Mouse (Mus musculus): Measurements from ENCODE around the gene Lipa. TPM values are rescaled to one million over a fixed set of nuclear protein-coding genes. Genes with fewer than 3 reads are reported as not detected.
A peak's percentile ranks its signal among the peaks of the same experiment; 100 is the strongest.

Gene Lipa
- polyA plus RNA-seq, 1 experiment from 2014 or later = 28.6 TPM

DNA sequence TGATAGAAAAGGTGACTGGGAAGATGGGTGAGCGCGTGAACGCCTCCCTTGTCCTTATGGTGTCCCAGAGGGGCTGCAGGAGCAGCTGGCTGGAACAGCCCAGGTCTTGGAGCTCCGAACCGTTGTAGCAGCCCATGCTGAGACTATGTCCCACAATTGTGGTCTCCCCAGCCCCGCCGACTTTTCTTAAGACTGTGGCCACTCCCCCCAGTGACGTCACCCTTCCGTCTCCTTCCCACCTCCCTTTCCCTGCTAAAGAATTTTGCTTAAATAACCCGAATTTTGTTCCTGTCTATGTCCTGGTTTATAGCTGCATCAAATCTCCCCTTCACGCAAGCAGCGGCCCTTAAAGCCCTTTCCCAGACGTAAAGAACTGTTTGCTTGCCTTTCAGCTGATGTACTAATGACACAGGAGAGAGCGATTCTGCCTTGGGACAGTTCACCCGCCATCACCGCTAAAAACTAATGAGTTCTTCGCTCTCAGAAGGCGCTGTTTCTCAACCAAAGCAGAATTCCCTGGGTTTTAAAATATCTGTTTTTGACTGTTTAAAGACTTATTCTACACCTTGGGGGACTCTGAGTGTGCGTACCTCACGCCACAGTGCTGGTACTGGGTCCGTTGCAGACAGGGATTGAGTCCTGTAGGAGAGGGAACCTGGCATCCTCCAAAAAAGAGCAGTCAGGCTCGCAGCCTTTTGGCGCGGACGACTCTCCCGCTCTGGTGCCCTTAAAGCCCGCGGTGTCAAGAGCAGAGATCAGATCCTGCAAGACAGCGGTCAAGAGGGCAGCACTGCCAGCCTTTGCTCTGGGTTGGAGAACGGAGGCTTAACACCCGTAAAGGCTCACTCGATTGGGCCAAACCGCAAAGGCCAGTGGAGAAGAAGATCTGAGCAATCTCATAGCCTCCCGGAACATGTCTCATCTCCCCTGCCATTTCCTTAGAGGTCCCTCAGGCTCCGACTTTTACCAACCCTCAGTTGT lies 52.0 kb downstream of the Lipa start, which contains the start of gene Ch25h:
Gene Ch25h, minus strand, starts transcription at position 174 of the 981 bp plus-strand sequence.
- H3K36me3 ChIP-seq (replicated peaks; ENCODE audit: control insufficient read depth, insufficient read depth) = no peaks in the 10 kb centered on the region
- peak; percentile 87 for ATAC-seq (ENCODE audit: low FRiP score)
- WGBS = 1% methylated on average over 35 of the region's 35 CpGs
- H3K27me3 ChIP-seq (ENCODE audit: control insufficient read depth, insufficient read depth, low read length) = peaks cover 27% of the 10 kb centered on the region
- H3K4me1 ChIP-seq (replicated peaks; ENCODE audit: control insufficient read depth, insufficient read depth, low read length) = peaks cover 16% of the 10 kb centered on the region
- peak within 1 kb of the TSS; percentile 54 for H3K4me3 ChIP-seq (replicated peaks; ENCODE audit: low read length)
- peak within 1 kb of the TSS; percentile 55 for H3K9ac ChIP-seq
- DNase-seq (ENCODE audit: low spot score) = peak; percentile 54
- H3K27ac ChIP-seq = no peak within 1 kb of the TSS
- no peaks in the 10 kb centered on the region for H3K9me3 ChIP-seq (ENCODE audit: control insufficient read depth, low read length)
- peak within 1 kb of the TSS; percentile 83 for H3K4me2 ChIP-seq (replicated peaks)

DNA sequence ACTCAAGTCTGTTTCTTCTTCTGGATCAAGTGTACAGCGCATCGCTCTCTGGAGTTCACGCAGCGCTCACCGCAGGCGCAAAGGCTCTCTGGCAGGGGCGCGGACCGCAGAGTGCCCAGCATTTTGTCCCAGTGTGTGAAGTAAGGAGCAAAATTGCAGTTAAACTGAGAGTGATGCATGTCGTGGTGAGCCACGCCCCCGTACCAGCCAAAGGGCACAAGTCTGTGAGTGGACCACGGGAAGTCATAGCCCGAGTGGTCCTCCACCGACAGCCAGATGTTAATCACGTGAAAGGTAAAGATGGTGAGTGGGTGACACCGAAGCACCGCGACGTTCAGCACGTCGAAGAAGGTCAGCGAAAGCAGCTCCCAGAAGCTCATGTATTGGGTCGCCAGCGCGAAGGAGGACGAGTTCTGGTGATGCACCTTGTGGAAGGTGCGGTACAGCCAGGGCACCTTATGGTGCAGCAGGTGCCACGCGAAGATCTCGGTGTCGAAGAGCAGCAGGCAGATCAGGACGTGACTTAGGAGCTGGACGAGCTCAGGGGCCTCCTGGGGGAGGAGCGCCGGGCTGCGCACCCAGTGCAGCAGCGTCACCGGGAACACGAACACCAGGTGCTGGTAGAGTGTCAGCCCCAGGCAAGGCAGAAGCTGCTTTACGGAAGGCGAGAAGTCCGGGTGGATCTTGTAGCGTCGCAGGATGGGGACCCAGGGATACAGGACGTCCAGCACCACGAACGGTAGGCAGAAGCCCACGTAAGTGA lies 52.9 kb downstream of the Lipa start:
- peak overlapping the region; percentile 83 for H3K4me2 ChIP-seq (replicated peaks)
- H3K36me3 ChIP-seq (replicated peaks; ENCODE audit: control insufficient read depth, insufficient read depth) = no peaks in the 10 kb centered on the region
- H3K4me3 ChIP-seq (replicated peaks; ENCODE audit: low read length) = peak overlapping the region; percentile 54
- H3K9me3 ChIP-seq (ENCODE audit: control insufficient read depth, low read length) = no peaks in the 10 kb centered on the region
- peak overlapping the region; percentile 55 for H3K9ac ChIP-seq
- DNase-seq (ENCODE audit: low spot score) = peak; percentile 25
- WGBS = 6% methylated on average over 48 of the region's 49 CpGs
- H3K27ac ChIP-seq = no peak overlapping the region
- ATAC-seq (ENCODE audit: low FRiP score) = peak; percentile 76
- peaks cover 27% of the 10 kb centered on the region for H3K27me3 ChIP-seq (ENCODE audit: control insufficient read depth, insufficient read depth, low read length)
- peaks cover 16% of the 10 kb centered on the region for H3K4me1 ChIP-seq (replicated peaks; ENCODE audit: control insufficient read depth, insufficient read depth, low read length)

DNA sequence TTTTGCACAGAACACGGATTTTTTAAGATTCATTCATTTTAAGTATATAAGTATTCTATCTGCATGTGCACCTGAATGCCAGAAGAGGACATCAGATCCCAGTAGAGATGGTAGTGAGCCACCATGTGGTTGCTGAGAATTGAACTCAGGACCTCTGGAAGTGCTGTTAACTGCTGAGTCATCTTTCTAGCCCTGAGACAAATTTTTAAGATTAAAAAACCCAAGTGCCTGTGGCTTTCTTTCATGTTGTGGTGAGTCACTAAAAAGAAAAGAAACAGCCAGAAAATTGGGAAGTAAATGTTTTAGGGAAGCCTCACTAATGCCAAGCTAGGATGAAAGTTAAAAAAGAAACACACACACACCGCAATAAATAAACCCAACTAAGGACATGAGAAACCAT lies 55.6 kb downstream of the Lipa start:
- H3K27ac ChIP-seq = no peak overlapping the region
- H3K9me3 ChIP-seq (ENCODE audit: control insufficient read depth, low read length) = no peaks in the 10 kb centered on the region
- H3K36me3 ChIP-seq (replicated peaks; ENCODE audit: control insufficient read depth, insufficient read depth) = no peaks in the 10 kb centered on the region
- H3K4me3 ChIP-seq (replicated peaks; ENCODE audit: low read length) = no peak overlapping the region
- 85% methylated on average over 2 of the region's 2 CpGs for WGBS
- DNase-seq (ENCODE audit: low spot score) = no peak
- H3K4me2 ChIP-seq (replicated peaks) = no peak overlapping the region
- peaks cover 16% of the 10 kb centered on the region for H3K4me1 ChIP-seq (replicated peaks; ENCODE audit: control insufficient read depth, insufficient read depth, low read length)
- ATAC-seq (ENCODE audit: low FRiP score) = no peak
- no peak overlapping the region for H3K9ac ChIP-seq
- H3K27me3 ChIP-seq (ENCODE audit: control insufficient read depth, insufficient read depth, low read length) = peaks cover 27% of the 10 kb centered on the region

- peaks cover 7% of the 10 kb centered on the region for H3K27me3 ChIP-seq (ENCODE audit: control insufficient read depth, insufficient read depth, low read length)
- H3K9me3 ChIP-seq (ENCODE audit: control insufficient read depth, low read length) = no peaks in the 10 kb centered on the region
- no peak overlapping the region for H3K4me2 ChIP-seq (replicated peaks)
- H3K4me1 ChIP-seq (replicated peaks; ENCODE audit: control insufficient read depth, insufficient read depth, low read length) = no peaks in the 10 kb centered on the region
- no peak for DNase-seq (ENCODE audit: low spot score)
- no peak for ATAC-seq (ENCODE audit: low FRiP score)
- H3K4me3 ChIP-seq (replicated peaks; ENCODE audit: low read length) = no peak overlapping the region
- no peak overlapping the region for H3K27ac ChIP-seq
- no peak overlapping the region for H3K9ac ChIP-seq
- WGBS = 51% methylated on average over 3 of the region's 3 CpGs
- H3K36me3 ChIP-seq (replicated peaks; ENCODE audit: control insufficient read depth, insufficient read depth) = no peaks in the 10 kb centered on the region
Observed at GRCm38 (mm10) chr19:34468794-34469193, 58.5 kb downstream of the Lipa start.

DNA sequence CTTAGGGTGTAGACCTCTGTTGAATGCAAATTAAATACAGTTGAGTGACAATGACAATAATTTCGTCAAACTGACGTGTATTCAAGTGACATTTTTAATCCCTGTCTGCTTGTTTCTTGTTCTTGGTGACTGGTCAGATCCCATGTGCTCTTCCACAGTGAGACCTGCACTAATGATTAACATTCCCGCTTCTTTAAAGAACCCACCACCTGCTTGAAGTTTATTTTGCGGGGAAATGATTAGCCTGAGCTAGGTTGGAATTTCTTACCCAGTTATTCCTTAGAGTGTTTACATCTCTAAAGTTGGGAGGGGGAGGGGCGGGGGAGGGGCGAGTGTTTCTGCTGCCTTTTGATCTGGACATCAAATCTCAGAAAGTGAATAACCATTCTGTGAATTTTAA lies 59.1 kb downstream of the Lipa start:
- H3K4me2 ChIP-seq (replicated peaks) = no peak overlapping the region
- H3K27me3 ChIP-seq (ENCODE audit: control insufficient read depth, insufficient read depth, low read length) = peaks cover 5% of the 10 kb centered on the region
- no peaks in the 10 kb centered on the region for H3K36me3 ChIP-seq (replicated peaks; ENCODE audit: control insufficient read depth, insufficient read depth)
- WGBS = 36% methylated on average over 6 of the region's 6 CpGs
- no peak overlapping the region for H3K27ac ChIP-seq
- H3K4me1 ChIP-seq (replicated peaks; ENCODE audit: control insufficient read depth, insufficient read depth, low read length) = no peaks in the 10 kb centered on the region
- ATAC-seq (ENCODE audit: low FRiP score) (no peak), DNase-seq (ENCODE audit: low spot score) (no peak)
- no peak overlapping the region for H3K4me3 ChIP-seq (replicated peaks; ENCODE audit: low read length)
- no peak overlapping the region for H3K9ac ChIP-seq
- H3K9me3 ChIP-seq (ENCODE audit: control insufficient read depth, low read length) = no peaks in the 10 kb centered on the region

DNA sequence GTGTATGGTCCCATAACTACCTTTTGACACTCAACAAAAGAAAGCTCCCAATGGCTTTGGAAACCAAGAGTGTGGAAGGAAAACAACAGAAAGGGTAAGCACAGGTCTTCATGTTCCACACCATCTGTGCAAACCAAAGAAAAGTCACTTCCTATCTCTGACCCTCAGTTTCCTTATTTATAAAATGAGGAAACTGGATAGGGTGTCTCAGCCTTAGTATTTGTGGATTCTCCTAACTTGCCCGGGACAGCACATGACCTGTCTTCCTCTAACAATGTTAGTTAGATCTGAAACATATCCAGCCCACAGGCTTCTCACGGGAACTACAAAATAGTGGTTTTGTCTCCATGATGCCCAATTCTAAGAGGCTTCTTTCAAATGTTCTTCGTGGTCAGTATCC lies 62.8 kb downstream of the Lipa start:
- H3K4me1 ChIP-seq (replicated peaks; ENCODE audit: control insufficient read depth, insufficient read depth, low read length) = no peaks in the 10 kb centered on the region
- H3K27ac ChIP-seq = no peak overlapping the region
- no peaks in the 10 kb centered on the region for H3K36me3 ChIP-seq (replicated peaks; ENCODE audit: control insufficient read depth, insufficient read depth)
- no peaks in the 10 kb centered on the region for H3K27me3 ChIP-seq (ENCODE audit: control insufficient read depth, insufficient read depth, low read length)
- no peak for ATAC-seq (ENCODE audit: low FRiP score)
- 78% methylated on average over 3 of the region's 3 CpGs for WGBS
- DNase-seq (ENCODE audit: low spot score) = no peak
- H3K4me2 ChIP-seq (replicated peaks) = no peak overlapping the region
- no peak overlapping the region for H3K9ac ChIP-seq
- H3K9me3 ChIP-seq (ENCODE audit: control insufficient read depth, low read length) = no peaks in the 10 kb centered on the region
- H3K4me3 ChIP-seq (replicated peaks; ENCODE audit: low read length) = no peak overlapping the region

DNA sequence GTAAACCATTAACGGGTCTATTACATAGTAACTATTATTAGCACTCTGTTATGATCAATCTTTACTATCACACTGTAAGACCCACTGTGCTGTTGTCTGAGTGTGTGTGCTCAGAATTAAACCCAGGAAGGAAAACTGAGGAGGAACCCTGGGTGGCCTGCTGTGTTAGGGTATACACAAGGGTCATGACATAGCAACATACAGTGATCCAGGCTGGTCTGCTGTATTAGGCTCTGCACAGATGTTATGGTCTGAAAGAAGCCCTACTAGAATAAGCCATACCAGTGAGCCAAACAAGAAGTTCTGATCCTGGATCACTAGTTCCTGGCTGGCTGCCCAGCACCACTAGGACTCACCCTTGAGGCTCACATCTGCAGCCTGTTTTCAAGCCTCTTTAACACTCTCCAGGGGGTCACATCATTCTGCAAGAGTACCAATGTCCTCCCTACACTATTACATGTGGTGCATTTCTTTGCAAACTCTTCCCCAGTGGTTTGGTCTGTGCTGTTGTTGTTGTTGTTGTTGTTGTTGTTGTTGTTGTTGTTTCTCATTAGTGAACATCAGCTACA lies 65.7 kb downstream of the Lipa start:
- Histone ChIP-seq H3K9ac (no peak overlapping the region), H3K4me1 (replicated peaks; ENCODE audit: control insufficient read depth, insufficient read depth, low read length) (no peaks in the 10 kb centered on the region), H3K36me3 (replicated peaks; ENCODE audit: control insufficient read depth, insufficient read depth) (no peaks in the 10 kb centered on the region), H3K4me3 (replicated peaks; ENCODE audit: low read length) (no peak overlapping the region), H3K27me3 (ENCODE audit: control insufficient read depth, insufficient read depth, low read length) (no peaks in the 10 kb centered on the region), H3K27ac (no peak overlapping the region), H3K4me2 (replicated peaks) (no peak overlapping the region), H3K9me3 (ENCODE audit: control insufficient read depth, low read length) (no peaks in the 10 kb centered on the region)
- WGBS = 75% methylated on average over 1 of the region's 1 CpGs
- DNase-seq (ENCODE audit: low spot score) (no peak), ATAC-seq (ENCODE audit: low FRiP score) (no peak)

DNA sequence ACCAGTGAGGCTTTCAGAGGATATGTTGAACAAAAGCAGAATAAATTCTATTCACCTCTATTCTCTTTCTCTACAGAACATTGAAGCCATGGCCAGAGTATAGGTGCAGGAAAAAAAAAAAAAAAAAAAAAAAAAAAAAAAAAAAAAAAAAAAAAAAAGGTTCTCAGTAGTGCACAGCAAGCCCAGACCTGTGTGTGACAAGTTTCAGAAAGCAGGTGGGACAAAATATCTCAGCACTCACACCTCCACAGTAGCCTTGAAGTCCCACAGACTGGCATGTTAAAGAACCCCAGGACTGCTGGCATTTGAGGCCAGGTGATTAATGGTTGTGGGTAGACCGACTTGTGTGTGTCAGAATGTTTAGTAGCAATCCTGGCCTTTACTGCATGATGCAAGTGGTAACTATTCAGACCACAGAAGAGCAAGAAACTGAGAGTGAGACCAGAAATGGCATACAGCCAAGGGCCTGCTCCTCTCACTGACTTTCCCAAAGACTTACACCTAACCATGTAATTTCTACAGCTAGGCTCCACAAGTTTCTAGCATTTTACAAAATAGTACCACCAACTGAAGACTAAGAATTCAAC lies 76.4 kb downstream of the Lipa start:
- H3K27ac ChIP-seq = no peak overlapping the region
- DNase-seq (ENCODE audit: low spot score) (no peak), ATAC-seq (ENCODE audit: low FRiP score) (no peak)
- 64% methylated on average over 1 of the region's 1 CpGs for WGBS
- no peak overlapping the region for H3K4me3 ChIP-seq (replicated peaks; ENCODE audit: low read length)
- no peak overlapping the region for H3K9ac ChIP-seq
- H3K27me3 ChIP-seq (ENCODE audit: control insufficient read depth, insufficient read depth, low read length) = no peaks in the 10 kb centered on the region
- no peaks in the 10 kb centered on the region for H3K9me3 ChIP-seq (ENCODE audit: control insufficient read depth, low read length)
- H3K4me1 ChIP-seq (replicated peaks; ENCODE audit: control insufficient read depth, insufficient read depth, low read length) = no peaks in the 10 kb centered on the region
- H3K36me3 ChIP-seq (replicated peaks; ENCODE audit: control insufficient read depth, insufficient read depth) = no peaks in the 10 kb centered on the region
- no peak overlapping the region for H3K4me2 ChIP-seq (replicated peaks)

- Histone ChIP-seq H3K4me1 (replicated peaks; ENCODE audit: control insufficient read depth, insufficient read depth, low read length) (no peaks in the 10 kb centered on the region), H3K9ac (no peak overlapping the region), H3K4me3 (replicated peaks; ENCODE audit: low read length) (no peak overlapping the region), H3K4me2 (replicated peaks) (no peak overlapping the region), H3K27me3 (ENCODE audit: control insufficient read depth, insufficient read depth, low read length) (no peaks in the 10 kb centered on the region), H3K27ac (no peak overlapping the region), H3K9me3 (ENCODE audit: control insufficient read depth, low read length) (no peaks in the 10 kb centered on the region), H3K36me3 (replicated peaks; ENCODE audit: control insufficient read depth, insufficient read depth) (no peaks in the 10 kb centered on the region)
- no peak for ATAC-seq (ENCODE audit: low FRiP score)
- DNase-seq (ENCODE audit: low spot score) = no peak
- 84% methylated on average over 1 of the region's 1 CpGs for WGBS
Observed at GRCm38 (mm10) chr19:34448851-34449250, 78.4 kb downstream of the Lipa start.
